Mouse (Mus musculus) layer of hippocampus, postnatal 36 days (tissue): ENCODE measurements around the gene Rhbdf2. TPM values are rescaled to one million over a fixed set of nuclear protein-coding genes. Genes with fewer than 3 reads are reported as not detected.
A peak's percentile ranks its signal among the peaks of the same experiment; 100 is the strongest.
"Not testable (repeated sequence)": the region's sequence is repeated elsewhere in the genome, so short reads cannot be mapped to it uniquely, and the experiment has no call there.

Experiments used
- DNase-seq, 2 experiments: peaks; one replicate each; pipeline ENCODE4 v3.0.0; 2022
- total RNA-seq, 2 experiments: library from RNA; stranded (reverse); gene quantifications; 2 replicates each; pipeline ENCODE4 v1.2.3; 2021

Rhbdf2 gene
- 1 to 10 TPM in 1 of 2 experiments, under 1 TPM in 1; 0.90 to 1.4 TPM for total RNA-seq

- no peak for DNase-seq
These were observed at the start of gene Rhbdf2 for GRCm38 (mm10) chr11:116626299-116627071. TSS of gene Rhbdf2 (minus strand) at chr11:116627019.

DNA sequence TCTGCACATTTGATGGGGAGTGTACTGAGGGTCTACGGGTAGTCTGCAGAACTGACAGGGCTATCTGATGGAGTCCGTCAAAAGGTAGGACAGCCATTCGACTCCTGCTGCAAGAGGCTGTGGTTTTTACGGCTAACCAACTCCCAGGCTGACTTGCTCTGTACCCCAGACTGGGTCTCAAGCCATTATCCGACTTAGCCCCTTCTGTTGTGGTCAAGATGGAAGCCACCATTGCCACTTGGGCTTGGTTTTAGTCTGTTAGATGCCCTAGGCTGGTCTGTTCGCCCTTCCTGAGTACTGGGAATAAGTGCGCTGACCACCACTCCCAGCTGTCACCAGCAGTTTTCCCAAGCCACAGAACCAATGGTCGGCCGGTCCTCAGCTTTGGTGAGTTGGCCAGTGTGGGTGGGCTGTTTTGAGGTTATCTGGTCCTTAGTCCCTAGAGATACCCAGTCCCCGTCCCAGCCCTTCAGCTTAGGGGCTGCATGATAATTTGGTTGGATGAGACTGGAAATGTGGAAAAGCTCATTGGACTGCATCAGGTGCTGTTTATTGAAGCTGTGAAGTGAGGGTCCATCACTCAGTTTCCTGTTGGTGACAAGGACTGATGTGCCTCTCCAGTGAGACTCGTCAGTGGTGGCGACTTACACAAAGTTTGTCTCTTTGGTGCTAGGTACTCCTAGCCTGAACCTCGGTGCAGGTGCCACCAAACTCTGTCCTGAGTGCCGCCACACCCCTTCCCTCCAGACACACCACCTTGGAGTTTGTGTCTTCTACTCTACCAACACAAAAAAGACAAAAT lies 49.6 kb upstream of the Rhbdf2 start:
- no peak for DNase-seq

- not testable (repeated sequence) for DNase-seq
These were observed 48.6 kb upstream of the Rhbdf2 start for GRCm38 (mm10) chr11:116675429-116675828.

GRCm38 (mm10) chr11:116674616-116675379 lies 48.0 kb upstream of the Rhbdf2 start:
- no peak for DNase-seq

DNA sequence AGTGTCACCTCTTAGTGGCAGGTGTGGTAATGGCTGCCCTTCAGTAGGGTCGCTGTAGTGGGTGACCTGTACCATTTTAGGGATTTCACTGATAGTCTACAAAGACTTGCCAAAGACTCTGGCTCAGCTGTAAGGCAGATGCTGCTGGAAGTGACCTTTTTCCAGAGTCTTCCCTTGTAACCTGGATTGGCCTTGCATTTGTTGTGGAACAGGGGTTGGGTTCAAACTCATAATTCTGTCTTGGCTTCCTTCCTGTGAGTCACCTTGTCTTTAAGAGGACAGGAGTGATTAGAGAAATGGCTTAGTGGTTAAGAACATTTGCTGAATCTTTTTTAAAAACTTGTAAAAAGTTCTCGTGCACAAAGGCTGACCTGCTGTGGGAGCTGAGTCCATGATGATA lies 46.6 kb upstream of the Rhbdf2 start:
- DNase-seq = no peak

DNA sequence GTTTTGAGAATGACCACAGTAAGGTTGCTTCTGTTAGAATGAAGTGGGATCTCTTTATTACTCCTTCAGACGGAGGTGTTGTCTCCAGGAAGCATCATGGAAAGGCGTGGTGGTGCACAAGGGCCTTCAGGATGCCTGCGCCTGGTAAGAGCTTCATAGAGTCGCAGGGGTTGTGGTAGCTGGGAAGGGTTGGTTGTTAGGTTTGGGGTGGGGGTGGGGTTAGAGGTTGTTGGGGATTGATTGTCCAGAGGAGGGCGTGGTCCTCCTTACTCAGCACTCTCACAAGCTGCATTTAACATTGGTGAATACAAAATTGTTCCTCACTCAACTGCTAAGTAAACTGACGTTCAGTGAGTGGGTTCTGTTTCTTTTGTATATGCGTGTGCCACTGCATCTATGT lies 45.8 kb upstream of the Rhbdf2 start:
- no peak for DNase-seq

DNA sequence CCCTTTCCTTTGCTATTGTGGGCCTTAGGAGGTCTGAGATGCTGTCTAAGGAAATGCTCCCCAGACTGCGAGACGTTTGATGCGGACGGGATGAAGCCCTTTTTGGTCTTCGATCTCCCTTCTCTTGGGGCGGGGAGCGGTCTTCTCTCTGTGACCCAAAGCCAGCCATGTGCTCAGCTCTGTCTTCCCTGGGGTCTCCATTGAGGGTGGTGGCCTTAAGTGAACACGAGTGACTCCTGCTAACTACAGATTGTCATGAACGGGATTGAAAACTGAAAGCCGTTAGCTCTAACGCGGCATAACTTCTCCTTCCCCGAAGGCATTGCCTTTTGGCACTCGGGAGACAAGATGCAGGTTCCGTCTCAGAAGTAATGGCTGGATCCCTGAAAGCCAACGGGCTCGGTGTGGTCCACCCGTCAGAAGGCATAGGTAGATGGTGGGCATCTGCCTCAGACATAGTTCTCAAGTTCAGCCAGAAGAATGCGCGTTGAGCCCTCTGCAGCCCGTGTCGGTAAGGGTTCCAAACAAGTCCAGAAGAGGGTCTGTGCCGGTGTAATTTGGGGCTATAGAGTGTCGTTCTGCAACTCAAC lies 45.1 kb upstream of the Rhbdf2 start:
- no peak for DNase-seq

GRCm38 (mm10) chr11:116671112-116671844 lies 44.5 kb upstream of the Rhbdf2 start:
- peak; percentile 95 for DNase-seq

- no peak for DNase-seq
These were observed 43.6 kb upstream of the Rhbdf2 start for GRCm38 (mm10) chr11:116670386-116670785.

GRCm38 (mm10) chr11:116669787-116670365 lies 43.1 kb upstream of the Rhbdf2 start:
- DNase-seq = no peak

- no peak for DNase-seq
These were observed 42.5 kb upstream of the Rhbdf2 start for GRCm38 (mm10) chr11:116669316-116669715.

- DNase-seq = no peak
These were observed 42.0 kb upstream of the Rhbdf2 start for GRCm38 (mm10) chr11:116668839-116669238.

DNA sequence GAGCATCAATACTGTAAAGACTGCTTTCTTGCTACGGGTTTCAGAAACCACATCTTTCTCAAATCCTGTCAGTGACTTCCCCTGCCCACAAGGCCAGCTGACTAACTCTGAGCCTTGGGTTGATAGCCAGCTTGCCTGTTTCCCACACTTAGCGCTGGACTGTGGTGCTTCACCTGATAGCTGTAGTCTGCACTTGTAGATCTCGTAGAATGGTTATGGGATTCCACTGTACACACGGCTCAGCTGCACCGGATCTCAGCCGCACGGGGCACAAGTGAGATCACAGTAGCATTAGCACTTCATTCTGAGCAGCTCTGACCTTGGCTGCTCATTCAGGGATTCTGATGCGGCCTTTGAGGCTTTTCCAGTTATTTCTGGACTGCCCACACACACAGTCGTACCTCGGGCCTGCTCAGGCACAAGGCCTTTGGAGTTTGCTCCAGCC lies 41.6 kb upstream of the Rhbdf2 start:
- no peak for DNase-seq

GRCm38 (mm10) chr11:116667930-116668329 lies 41.1 kb upstream of the Rhbdf2 start:
- DNase-seq = no peak

DNA sequence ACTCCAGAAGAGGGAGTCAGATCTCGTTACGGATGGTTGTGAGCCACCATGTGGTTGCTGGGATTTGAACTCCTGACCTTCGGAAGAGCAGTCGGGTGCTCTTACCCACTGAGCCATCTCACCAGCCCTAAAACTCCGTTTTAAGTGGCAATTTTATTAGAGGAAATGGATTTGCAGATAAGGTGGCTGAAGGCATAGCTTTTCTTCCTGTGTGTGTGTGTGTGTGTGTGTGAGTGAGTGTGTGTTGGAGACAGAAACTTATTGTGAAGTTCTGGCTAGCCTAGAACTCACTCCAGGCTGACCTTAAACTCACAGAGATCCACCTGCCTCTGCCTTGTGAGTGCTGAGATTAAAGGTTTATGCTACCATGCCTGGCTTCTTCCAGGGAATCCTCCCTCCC lies 40.2 kb upstream of the Rhbdf2 start:
- DNase-seq = not testable (repeated sequence)

DNA sequence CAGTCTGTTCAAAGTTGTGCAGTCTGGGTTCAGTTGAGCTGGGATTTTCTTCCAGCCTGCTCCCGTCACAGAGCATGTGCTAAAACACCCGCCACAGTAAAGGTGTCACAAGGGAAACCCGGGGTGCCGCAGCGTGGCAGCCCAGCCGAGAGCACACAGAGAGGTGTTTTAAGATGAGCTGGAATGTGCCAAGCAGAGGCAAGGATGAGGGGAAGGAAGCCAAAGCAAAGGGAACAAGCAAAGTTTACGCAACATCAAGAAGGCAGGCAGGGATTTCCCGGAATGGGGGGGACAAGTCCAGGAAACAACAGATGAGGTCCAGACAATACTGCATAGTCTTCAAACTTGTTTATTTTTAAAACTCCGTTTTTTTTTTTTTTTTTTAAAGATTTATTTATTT lies 39.7 kb upstream of the Rhbdf2 start:
- DNase-seq = no peak

DNA sequence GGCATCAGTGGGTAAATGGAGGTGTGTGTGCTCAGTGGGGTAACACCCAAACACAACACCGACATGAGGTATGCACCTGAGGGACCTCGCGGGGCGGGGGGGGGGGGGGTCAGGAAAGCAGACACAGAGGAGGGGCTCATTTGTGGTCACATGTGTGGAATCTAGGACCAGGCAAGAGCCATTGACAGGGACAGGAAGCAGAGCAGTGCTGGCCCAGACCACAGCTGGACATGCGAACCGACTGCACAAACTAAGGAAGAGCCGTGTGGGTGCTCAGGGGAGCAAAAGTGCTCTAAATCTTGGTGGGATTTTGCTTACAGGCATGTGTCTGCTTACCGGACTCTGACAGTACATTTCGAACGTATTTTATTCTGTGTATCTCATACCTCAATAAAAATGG lies 38.5 kb upstream of the Rhbdf2 start:
- no peak for DNase-seq

DNA sequence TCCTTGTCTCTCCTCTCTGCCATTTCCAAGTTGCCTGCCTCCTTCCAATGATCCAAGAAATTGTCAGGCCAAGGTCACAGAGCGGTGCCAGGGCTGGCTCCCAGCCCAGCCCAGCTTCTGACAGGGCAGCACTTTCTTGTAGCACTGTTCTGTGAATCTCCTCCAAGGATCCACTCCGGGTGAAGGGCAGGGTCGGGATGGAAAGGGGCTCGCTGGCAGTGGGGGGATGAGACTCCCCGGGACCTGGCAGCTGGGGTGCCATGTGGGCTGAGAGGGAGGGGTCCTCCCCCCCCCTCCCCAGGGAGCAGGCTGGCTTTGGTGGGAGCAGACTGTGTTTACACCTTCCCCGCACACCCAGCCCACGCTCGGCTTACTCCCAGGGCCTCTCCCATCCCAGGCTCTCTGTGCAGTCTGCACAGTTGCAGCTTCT lies 35.1 kb upstream of the Rhbdf2 start:
- DNase-seq = peak; percentile 63 to 67

GRCm38 (mm10) chr11:116661291-116661947 lies 34.6 kb upstream of the Rhbdf2 start:
- DNase-seq = peak; percentile 47 to 65

DNA sequence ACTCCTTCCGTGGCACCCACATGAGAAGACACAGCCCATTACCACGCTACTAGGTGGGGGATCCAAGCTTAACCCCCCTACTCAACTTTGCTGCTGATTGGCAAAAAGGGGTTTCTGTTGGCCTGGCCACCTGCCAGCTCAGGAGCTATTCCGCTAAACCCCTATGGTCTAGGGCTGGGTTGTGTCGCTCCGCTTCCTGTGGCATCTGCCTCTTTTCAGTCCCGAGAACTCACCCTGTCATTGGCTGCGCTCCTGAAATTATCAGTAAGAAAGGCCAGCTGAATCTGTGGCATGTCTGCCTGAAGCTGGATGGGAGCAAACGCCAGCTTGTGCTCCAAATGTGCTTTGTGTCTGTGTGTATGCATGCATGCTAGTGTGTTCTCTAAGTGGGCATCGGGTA lies 33.4 kb upstream of the Rhbdf2 start:
- no peak for DNase-seq
